Mouse (Mus musculus): Measurements from ENCODE around the gene Foxj1.

DNA sequence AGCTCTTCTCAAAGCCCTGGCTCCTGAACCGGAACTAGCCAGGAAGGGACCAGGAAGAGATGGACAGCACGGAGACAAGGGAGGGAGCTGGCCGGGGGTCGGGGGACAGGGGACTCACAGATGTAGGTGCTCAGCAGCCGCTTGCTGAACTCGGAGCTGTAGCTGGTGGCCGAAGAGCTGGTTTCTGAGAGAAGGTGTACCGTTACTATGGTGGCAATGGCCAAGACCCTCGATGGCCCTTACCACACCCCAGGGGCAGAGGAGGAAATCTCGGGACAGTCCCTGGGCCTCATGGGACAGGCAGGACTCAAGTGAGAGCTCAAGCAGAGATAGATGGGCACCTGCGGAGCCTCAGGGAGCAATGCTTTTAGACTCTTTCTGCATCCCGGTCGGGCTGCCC is 42.8 kb downstream of the Foxj1 start:
- TF ChIP-seq CTCF (IDR thresholded peaks at IDR 0.05; ENCODE audit: low read depth, low read length) (no peak), POLR2A (IDR thresholded peaks at IDR 0.05; ENCODE audit: insufficient read depth, low read length) (no peak), EP300 (IDR thresholded peaks at IDR 0.05; ENCODE audit: insufficient read depth, low read depth, low read length) (no peak)
